Mouse (Mus musculus) brain, embryonic 14.5 days (tissue): ENCODE results near the gene Prkca.

Experiments used
- CTCF ChIP-seq: fragments of 200-500 bp; IDR thresholded peaks from 2 replicates; pipeline ENCODE4 v1.5.1; 2012; ENCODE audit warnings: inconsistent platforms, mild to moderate bottlenecking, moderate library complexity, borderline replicate concordance; ENCODE audit not compliant: insufficient read depth, insufficient read length; ENCODE audit errors: extremely low read depth
- POLR2A ChIP-seq: fragments of 200-500 bp; IDR thresholded peaks from 2 replicates; pipeline ENCODE4 v1.6.1; 2012; ENCODE audit warnings: mild to moderate bottlenecking, inconsistent platforms, borderline replicate concordance; ENCODE audit not compliant: poor library complexity, insufficient read depth, insufficient read length, severe bottlenecking; ENCODE audit errors: extremely low read depth

DNA sequence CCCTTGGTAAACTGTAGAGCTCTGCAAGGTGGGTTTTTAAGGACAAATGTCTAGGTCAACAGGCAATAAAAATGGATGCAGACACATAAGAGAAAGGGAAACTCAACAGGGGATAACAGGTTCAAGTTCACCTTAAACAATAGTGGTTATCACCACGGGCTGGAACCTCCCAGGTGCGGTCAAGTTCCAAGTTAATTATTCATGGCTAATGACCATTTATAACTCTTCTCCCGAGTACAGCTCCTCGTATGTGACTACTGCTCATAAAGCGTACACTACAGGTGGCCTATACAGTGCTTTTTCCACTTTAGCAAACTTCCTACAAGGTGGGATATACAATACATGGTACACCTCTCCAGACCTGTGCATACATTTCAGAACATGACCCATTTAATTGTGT lies 33.9 kb downstream of the Prkca start:
- TF ChIP-seq CTCF (no peak), POLR2A (no peak)
